Mouse (Mus musculus) T-helper 1 cell (primary cell): ENCODE results near the gene Hnrnpab.

Source experiments
- in situ Hi-C: fragments of 300-600 bp; cut with MboI, MseI; formaldehyde crosslinking; loops from one replicate; pipeline ENCODE4 v1.15.1; 2025; ENCODE audit warnings: high pct_unique_total_duplicates

Hnrnpab gene

GRCm38 (mm10) chr11:51576454-51576853 lies 30.2 kb downstream of the Hnrnpab start:
- in situ Hi-C loops = no loop called here

- in situ Hi-C loops = loop anchor here (25.0 kb wide), 1 partner anchor 1756 kb away; no protein-coding TSS in a partner anchor
Observed at GRCm38 (mm10) chr11:51568801-51569200, 37.8 kb downstream of the Hnrnpab start.

GRCm38 (mm10) chr11:51565951-51566350 lies 40.7 kb downstream of the Hnrnpab start:
- in situ Hi-C loops = loop anchor here (25.0 kb wide), 1 partner anchor 1754 kb away; no protein-coding TSS in a partner anchor

DNA sequence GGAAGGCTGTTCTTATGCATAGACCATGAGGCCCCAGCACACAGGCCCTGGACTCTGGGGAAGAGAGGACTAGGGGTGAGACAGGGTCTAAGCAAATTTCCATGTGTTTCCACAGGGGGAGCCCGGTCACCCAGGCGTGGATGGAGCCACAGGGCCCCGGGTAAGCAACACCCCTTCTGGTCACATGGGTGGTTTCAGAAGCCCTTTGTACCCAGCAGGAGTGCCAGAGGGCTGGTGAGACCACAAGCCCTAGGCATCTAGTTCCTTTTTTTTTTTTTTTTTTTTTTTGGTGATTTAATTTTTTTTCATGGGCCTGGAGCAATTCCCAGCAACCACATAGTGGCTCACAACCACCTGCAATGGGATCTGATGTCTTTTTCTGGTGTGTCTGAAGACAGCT lies 41.6 kb downstream of the Hnrnpab start:
- in situ Hi-C loops = loop anchor here (25.0 kb wide), 1 partner anchor 1753 kb away; no protein-coding TSS in a partner anchor

GRCm38 (mm10) chr11:51563276-51563675 lies 43.4 kb downstream of the Hnrnpab start:
- in situ Hi-C loops = loop anchor here (5.0 to 25.0 kb wide), 2 partner anchors 91 to 1751 kb away; no protein-coding TSS in a partner anchor

DNA sequence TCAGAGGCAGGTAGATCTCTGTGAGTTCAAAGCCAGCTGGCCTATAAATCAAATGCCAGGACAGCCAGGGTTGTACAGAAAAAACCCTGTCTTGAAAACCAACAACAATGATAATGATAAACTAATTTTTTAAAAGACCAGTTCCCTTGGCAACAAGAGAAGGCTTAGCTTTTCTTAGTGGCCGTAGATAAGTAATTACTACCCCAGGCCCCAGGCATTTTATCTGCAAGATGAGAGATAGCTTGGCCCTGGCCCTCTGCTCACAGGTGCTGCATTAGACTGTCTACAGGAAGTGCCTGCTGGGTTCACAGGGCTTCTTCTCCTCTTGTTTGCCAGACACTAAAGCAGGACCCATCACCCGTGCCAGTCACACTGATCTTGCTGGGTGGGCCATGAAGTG lies 51.6 kb downstream of the Hnrnpab start:
- in situ Hi-C loops = loop anchor here (25.0 kb wide), 1 partner anchor 1743 kb away; no protein-coding TSS in a partner anchor

- in situ Hi-C loops = loop anchor here (25.0 kb wide), 1 partner anchor 1742 kb away; no protein-coding TSS in a partner anchor
Observed at GRCm38 (mm10) chr11:51554590-51554989, 52.1 kb downstream of the Hnrnpab start.

DNA sequence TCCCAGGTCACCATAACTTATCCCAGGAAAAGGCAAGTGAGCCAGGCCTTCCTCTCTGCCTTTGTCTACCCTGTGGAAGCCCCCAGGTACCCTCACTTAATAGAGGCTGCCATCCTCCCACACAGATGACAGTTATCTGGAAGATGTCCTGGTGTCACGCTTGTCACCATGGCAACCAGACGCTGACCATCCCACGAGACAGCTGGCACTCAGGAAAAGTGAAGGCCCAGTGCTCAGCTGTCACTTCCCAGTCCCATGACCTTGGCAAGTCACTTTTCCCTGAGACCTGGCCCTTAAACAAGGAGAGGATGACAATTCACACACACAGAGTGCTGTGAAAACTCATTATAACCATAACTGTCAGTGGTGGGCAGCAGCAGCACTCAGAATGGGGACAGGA lies 54.6 kb downstream of the Hnrnpab start:
- in situ Hi-C loops = loop anchor here (25.0 kb wide), 1 partner anchor 1740 kb away; no protein-coding TSS in a partner anchor

DNA sequence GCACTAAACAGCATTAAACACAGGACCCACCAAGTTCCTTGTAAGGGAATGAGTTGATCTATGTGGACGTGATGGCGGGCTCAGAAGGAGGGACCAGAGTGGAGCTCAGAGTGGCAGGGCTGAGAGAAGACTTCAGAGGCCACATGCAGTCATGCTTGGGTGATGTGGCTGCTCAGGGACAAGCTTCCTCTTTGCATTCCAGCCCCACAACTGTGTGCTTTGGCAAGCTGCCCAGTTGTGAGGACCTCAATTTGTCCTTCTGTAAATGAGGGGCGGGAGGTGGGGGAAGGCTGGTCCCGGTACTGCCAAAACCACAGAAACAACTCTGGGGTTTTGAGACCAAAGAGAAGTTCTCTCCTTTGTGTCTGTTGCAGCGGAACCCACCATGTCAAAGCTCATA lies 55.4 kb downstream of the Hnrnpab start:
- in situ Hi-C loops = loop anchor here (25.0 kb wide), 1 partner anchor 1739 kb away; no protein-coding TSS in a partner anchor
